Mouse (Mus musculus) lung, postnatal 0 days (tissue): ENCODE data around the gene Ngdn.

Experiments used
- CTCF ChIP-seq: IDR thresholded peaks from 2 replicates; pipeline ENCODE4 v1.5.1; 2016; ENCODE audit warnings: antibody characterized with exemption, mild to moderate bottlenecking
- EP300 ChIP-seq: IDR thresholded peaks from 2 replicates; pipeline ENCODE4 v1.6.1; 2016; ENCODE audit warnings: antibody characterized with exemption, mild to moderate bottlenecking, control low read depth

GRCm38 (mm10) chr14:54981934-54982333, 33.3 kb upstream of the Ngdn start:
- no peak for TF ChIP-seq CTCF
- no peak for TF ChIP-seq EP300
